16 mouse cellular contexts compared by ENCODE assay signal in the genomic region with DNA sequence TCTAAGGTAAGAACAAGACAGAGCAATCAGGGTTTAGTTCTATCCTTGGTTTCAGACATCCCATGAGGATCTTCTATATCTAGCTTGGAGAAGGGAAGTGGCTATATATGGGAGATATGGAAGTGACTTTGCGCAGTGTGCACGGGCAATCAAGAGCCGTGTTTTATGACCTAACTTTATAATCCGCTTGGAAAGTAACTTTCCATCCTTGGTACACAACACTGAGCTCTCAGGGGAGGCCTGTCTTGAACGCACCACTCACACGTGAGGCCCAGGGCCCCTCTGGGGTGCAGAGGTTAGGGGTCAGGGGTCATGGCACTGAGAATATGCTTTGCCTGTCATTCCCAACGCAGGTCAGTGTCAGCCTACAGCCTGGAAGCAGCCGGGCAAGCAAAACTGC.
"Had no signal": no experiment of that assay in that cellular context is flagged by ENCODE, and none has a peak within 500 bp of the region (broad histone marks: within the 10 kb centered on the region; RNA-seq: fewer than 3 reads in every experiment).

No protein-coding gene starts in this region.

- H3K27ac ChIP-seq: left cerebral cortex, adult 2 months; limb, embryonic 12.5 days; liver, embryonic 13.5 days; lung, embryonic 15.5 days; macrophage; midbrain, embryonic 12.5 days; neural tube, embryonic 15.5 days had no signal

- H3K9me3 ChIP-seq: limb, embryonic 12.5 days; liver, embryonic 13.5 days; lung, embryonic 15.5 days; megakaryocyte, embryonic 14.5 days; midbrain, embryonic 12.5 days; neural tube, embryonic 15.5 days had no signal

- H3K9ac ChIP-seq: limb, embryonic 12.5 days; liver, embryonic 13.5 days; liver, postnatal 0 days; lung, embryonic 15.5 days; midbrain, embryonic 12.5 days; neural tube, embryonic 15.5 days had no signal

- DNase-seq: kidney, adult 8-10 months; liver; liver, embryonic 13.5 days; liver, postnatal 0 days; lung, postnatal 14 days; right cerebral cortex, postnatal 4 days; spleen, adult 18-20 months; thymus, adult 2 months; thymus, postnatal 25 days had no signal

- H3K4me1 ChIP-seq: lung, embryonic 15.5 days; megakaryocyte, embryonic 14.5 days; midbrain, embryonic 12.5 days had no signal

- H3K4me2 ChIP-seq: limb, embryonic 12.5 days; liver, embryonic 13.5 days; lung, embryonic 15.5 days; midbrain, embryonic 12.5 days; neural tube, embryonic 15.5 days had no signal

- ATAC-seq: liver, postnatal 0 days had no signal

- H3K27me3 ChIP-seq: limb, embryonic 12.5 days; liver, embryonic 13.5 days; lung, embryonic 15.5 days; megakaryocyte, embryonic 14.5 days; midbrain, embryonic 12.5 days; neural tube, embryonic 15.5 days had no signal

- H3K4me3 ChIP-seq: left cerebral cortex, adult 2 months; limb, embryonic 12.5 days; liver, embryonic 13.5 days; lung, embryonic 15.5 days; megakaryocyte, embryonic 14.5 days; midbrain, embryonic 12.5 days; neural tube, embryonic 15.5 days had no signal
